ENCODE assay signal across 8 mouse cellular contexts in the genomic region with DNA sequence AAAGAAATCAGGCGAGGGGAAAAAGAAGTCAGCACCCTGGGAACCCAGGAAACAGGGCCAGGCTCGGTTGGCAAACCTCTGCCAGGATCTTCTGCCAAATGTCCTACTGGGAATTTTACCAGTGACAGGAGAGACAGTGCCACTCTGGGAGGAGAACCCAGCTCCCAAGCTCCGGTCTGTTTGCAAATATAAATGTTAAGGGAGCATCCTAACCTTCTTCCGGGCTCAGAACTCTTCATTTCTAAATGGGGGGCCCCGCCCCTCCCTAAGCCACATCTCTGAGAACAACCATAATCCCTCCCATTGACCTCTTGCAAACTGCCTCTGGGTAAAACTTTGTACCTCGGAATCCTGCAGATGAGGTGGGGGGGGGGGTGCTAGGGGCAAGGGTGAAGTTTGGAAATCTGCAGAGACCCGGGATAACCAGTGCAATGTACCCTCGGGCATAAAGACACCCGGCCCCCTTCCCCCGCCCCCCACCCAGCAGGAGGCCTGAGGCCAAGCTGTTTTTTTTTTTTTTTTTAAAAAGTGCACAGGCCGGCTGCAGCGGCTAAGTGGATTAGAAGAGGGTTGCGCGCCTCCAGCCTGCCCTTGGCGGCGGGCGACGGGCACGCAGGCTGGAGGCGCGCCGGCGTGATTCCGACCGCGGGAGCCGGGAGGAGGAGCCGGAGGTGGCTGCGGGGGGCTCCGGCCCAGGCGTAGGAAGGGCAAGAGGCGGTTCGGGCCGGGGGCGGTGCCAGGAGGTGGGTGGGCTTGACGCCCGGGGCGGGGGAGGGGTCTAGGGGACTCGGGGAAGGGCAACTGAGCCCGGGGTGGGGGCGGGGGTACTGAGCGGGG. TPM values are rescaled to one million over a fixed set of nuclear protein-coding genes. Genes with fewer than 3 reads are reported as not detected.
DNase-seq lines count a peak whose midpoint lies in the region; ATAC-seq and TF ChIP-seq lines count a peak whose summit lies in the region.

No protein-coding gene starts in this region.

- peak overlapping the region; percentile 89 for H3K4me3 ChIP-seq in gastrocnemius, adult 2 months

- peak; percentile 27; the same call in 1 of the 2 replicates for ATAC-seq in common myeloid progenitor, adult 5-6 weeks (replicated peaks; ENCODE audit: low read depth, poor library complexity, severe bottlenecking)
- ATAC-seq in megakaryocyte progenitor cell, adult 5-6 weeks (replicated peaks; ENCODE audit: poor library complexity): peak; percentile 52

- intact Hi-C loops in gastrocnemius, adult 2 months (cut with DNase I): loop anchor here (1.0 to 5.0 kb wide), 2 partner anchors 34 to 87 kb away; no protein-coding TSS in a partner anchor
- intact Hi-C loops in left cerebral cortex, postnatal 25 days (cut with DNase I): loop anchor here (1.0 kb wide), 1 partner anchor 34 kb away; no protein-coding TSS in a partner anchor

- DNase-seq in ZHBTc4 (ENCODE audit: low read depth, low spot score): peak; percentile 95
- peak; percentile 89 for DNase-seq in gastrocnemius, adult 2 months
- DNase-seq in induced T-regulatory cell, adult 2 months (ENCODE audit: low read depth): peak; percentile 87
- DNase-seq in left cerebral cortex, postnatal 25 days (ENCODE audit: low spot score in 2 of 2): peak; percentile 60 to 64
- peak; percentile 78 to 84 for DNase-seq in right cerebral cortex, postnatal 10 days (ENCODE audit: low spot score in 2 of 2)
- peak; percentile 24 to 75 for DNase-seq in urinary bladder, postnatal 36 days (ENCODE audit: low spot score in 2 of 2)

- peak; percentile 56 for TF ChIP-seq CTCF in gastrocnemius, adult 2 months (IDR thresholded peaks at IDR 0.05)

- peak overlapping the region; percentile 98 for H3K27ac ChIP-seq in gastrocnemius, adult 2 months

RNA-seq across cellular contexts. Expression of a gene that starts 2.3 kb away (rescaled TPM):
- total RNA-seq in common myeloid progenitor, adult 5-6 weeks (2017): 8.1 and 12.7 TPM in 2 replicates
- 1 to 10 TPM; 7.8 to 7.9 TPM for total RNA-seq in gastrocnemius, adult 2 months (2021)
- 10 to 100 TPM; 28.7 to 34.5 TPM for total RNA-seq in left cerebral cortex, postnatal 25 days (2021)
- total RNA-seq in megakaryocyte progenitor cell, adult 5-6 weeks (2015): 5.7 and 7.7 TPM in 2 replicates
- 6.0 and 7.0 TPM in 2 replicates for total RNA-seq in megakaryocyte progenitor cell, adult 5-6 weeks (2017)

Comparison
In these comparisons a context has a peak if more than half of its experiments do, and no peak if none do; other contexts are left out.
1. Peak in every context shown above with its lines: DNase-seq, ATAC-seq, H3K4me3 ChIP-seq and H3K27ac ChIP-seq.